Mouse (Mus musculus) ES-CJ7 (cell line): ENCODE data around the gene Erg.

ENCODE experiments used
- DNase-seq: peaks from one replicate; pipeline ENCODE4 v3.0.0; 2011; ENCODE audit warnings: low read depth, low spot score

Erg gene

DNA sequence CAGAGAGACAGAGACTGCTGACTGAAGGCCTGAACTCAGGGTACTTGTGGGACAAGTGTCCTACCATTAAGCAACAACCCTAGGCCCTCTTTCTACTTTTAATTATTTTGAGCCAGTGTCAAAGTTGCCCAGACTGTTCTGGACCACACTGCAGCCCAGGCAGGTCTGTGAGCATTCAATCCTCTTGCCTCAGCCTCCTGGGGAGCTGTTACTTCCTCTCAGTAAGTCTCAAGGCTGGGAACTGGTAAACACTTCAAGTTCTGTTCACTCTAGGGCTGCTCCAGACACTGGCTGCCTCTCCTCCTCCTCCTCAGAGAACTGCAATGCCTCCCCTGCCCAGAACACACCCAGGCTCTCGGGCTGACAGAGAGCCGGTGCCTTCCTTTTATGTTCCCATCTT, 140.0 kb downstream of the Erg start:
- DNase-seq = no peak

DNA sequence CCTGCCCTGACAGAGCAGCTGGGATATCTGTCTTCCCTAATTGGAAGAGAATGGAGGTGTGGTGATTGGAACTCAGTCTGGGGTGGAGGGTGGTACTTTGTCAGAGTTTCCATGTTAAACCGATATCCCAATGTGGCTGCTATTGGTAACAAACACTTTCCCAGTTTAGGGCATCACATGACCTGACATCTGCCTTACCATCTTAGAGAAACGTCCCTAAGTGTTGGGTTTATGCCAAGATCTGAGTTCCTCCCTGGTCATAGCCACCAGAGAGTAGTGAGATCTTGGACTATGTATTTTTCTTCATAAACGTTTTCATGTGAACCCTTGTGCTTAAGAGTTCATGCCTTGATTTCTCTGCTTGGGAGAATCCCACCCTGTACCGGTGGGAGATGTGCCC, 144.4 kb downstream of the Erg start:
- no peak for DNase-seq

GRCm38 (mm10) chr16:95441179-95441578, 145.2 kb downstream of the Erg start:
- DNase-seq = no peak

GRCm38 (mm10) chr16:95440334-95440733, 146.1 kb downstream of the Erg start:
- no peak for DNase-seq

DNA sequence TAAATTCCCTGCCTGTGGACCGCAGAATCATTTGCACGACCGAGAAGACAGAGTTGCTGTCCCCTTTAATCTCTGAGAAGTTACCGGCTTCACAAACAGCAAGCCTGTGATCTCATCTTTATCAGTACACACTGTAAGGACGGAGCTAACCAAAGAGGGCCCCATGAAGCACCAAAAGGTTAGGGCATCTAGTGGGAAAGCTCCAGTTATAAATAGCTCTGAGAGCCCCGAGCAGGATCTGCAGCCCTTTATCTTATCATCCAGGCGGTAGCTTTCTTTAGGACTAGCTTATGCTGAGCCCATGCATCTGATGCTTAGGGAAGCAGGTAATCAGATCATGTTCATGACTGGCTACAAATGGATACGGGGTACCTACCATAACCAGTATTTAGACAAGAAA, 146.6 kb downstream of the Erg start:
- no peak for DNase-seq

GRCm38 (mm10) chr16:95438848-95439540, 147.4 kb downstream of the Erg start:
- DNase-seq = no peak

DNA sequence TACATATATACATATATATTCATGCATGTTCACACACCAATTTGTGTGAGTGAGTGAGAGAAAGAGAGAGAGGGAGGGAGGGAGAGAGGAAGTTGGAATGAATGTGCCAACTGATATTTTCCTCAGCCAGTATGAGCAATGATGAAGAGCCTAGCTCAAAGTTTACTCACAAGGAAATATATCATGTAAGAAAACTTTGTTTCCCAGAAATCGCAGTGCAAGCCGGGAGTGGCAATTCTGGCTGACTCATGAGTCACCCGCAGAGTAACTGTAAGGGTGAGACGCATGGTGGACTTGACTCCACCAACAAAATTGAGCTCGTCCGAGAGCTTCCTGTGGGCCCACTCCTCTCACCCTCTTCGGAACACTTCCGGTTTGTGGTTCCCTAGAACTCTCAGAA, 149.8 kb downstream of the Erg start:
- DNase-seq = no peak

GRCm38 (mm10) chr16:95436051-95436450, 150.3 kb downstream of the Erg start:
- no peak for DNase-seq

GRCm38 (mm10) chr16:95434434-95434833, 152.0 kb downstream of the Erg start:
- DNase-seq = no peak

GRCm38 (mm10) chr16:95432540-95432971, 153.8 kb downstream of the Erg start:
- no peak for DNase-seq

- no peak for DNase-seq
Measured at GRCm38 (mm10) chr16:95429851-95430250, 156.5 kb downstream of the Erg start.

- DNase-seq = no peak
Measured at GRCm38 (mm10) chr16:95428239-95428638, 158.2 kb downstream of the Erg start.

DNA sequence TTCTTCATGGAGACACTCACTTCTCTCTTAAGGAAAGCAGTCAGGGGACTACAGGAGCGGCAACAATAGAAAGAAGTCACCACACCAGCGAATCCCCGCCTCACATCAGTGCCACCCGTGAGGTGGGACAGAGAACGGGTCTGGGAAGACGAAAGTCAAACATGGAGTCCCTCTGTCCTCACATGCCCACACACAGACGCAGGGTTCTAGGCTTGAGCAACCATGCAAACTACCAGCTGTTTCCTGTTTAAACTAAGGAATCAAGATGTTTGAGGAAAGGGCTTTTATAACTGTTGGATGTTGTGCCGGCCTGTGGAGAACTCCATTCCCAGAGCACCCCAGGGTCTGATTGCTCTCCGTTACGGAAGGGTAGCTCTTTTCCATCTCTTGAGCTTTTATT, 158.9 kb downstream of the Erg start:
- DNase-seq = no peak

DNA sequence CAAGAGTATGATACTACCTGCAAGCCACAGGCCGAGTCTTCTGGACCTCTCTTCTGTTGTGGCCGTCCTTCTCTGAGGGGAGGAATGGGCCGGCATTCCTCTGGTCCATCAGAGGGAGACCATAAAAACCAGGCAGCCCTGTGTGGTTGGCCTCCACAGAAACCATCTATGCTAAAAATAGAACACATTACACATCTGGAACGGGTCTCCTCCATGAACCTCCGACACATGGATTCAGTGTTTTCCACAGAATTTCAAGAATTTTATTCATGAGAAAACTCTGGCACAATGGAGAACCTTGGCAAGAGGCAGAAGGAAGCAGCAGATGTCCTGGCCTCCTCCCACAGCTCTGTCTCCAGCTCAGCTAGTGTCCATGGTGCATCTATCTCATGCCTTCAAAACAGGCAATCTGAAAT, 163.7 kb downstream of the Erg start:
- DNase-seq = no peak

DNA sequence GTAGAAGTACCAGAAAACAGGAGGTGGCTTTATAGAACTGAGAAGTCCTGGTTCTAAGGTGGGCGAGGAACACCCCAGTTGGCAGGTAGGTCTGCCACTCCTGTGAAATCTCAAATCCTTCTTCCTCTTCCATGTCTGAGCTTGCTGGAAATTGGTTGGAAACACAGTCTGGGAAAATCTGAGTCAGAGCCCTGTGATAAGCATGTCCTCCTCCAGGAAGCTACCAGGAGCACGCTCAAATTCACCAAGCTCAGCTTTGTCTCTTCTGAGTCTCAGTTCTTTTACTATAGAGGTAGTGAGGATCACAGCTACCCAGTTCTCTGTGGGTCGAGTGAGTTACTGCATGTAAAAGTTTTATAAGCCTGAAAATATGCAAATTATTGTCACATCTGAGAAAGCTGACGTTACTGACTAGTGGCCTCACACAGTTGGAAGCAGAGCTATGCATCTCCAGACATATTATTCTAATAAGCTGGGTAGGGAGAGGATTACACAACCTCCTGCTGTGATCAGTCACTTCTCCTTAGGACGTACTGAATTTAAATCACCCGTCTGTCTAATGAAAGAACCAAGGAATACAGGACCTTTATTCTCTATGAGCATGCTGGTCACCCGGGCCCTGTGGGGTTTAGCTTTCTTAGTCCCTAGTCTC, 165.0 kb downstream of the Erg start:
- DNase-seq = no peak

DNA sequence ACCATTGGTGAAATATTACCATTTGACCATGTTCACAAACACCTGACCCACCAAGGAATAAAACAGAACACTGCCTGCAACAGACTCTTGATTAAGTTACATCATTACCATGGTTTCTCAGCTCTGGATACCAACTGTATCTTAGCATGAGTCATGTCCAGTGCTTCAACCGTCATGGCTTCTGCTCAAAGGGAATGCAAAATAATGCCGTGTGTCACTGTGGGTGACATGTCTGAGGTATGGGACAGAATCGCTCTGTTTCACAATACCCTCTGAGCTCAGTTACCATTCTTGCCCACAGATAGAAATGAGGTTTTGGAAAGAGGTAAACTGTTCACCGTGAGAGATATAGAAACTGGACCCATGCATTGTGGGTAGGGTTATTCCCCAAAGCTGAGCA, 170.5 kb downstream of the Erg start:
- no peak for DNase-seq

- no peak for DNase-seq
Measured at GRCm38 (mm10) chr16:95415372-95415771, 171.0 kb downstream of the Erg start.

DNA sequence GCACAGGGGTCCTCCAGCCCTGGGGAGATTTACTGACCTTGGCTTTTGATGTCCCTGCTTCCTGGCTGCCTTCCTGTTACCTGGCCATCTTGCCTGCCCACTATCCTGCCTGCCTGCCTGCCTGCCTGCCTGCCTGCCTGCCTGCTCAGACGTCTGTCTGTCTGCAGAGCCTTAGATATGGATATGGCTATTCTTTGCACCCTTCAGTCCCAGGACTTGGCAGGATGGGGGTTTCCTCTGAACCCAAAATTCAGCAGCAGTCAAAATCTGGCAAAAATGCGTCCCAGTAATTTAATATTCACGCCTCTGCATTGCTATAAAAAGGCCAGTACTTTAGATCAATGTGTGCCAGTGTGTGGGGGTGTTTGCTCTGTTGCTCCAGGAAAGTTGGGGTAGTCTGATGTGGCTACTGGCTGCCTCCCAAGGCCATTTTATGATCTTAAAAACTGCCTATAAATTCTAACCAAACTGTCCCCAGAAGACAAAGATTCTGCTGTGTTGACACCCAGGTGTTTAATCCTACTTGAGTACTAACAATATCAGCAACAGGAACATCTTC, 172.9 kb downstream of the Erg start:
- no peak for DNase-seq

DNA sequence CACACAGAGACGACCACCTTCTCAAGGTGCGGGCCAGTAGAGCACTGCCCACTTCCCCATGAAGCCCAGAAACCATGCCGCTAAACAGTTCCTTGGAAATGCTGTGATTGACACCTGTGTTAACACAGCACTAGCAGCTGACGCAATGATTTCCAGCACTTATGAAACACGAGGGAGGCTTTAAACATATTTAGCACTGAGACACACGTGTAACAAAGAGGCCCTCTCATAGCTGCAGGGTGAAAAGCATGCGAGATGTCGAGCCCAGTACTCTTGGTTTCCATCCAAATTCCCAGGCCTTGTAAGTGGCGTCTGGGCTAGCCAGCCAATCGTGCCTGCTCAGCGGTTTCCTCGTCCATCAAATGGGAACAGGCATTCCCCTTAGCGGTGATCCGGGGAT, 178.3 kb downstream of the Erg start:
- DNase-seq = no peak

DNA sequence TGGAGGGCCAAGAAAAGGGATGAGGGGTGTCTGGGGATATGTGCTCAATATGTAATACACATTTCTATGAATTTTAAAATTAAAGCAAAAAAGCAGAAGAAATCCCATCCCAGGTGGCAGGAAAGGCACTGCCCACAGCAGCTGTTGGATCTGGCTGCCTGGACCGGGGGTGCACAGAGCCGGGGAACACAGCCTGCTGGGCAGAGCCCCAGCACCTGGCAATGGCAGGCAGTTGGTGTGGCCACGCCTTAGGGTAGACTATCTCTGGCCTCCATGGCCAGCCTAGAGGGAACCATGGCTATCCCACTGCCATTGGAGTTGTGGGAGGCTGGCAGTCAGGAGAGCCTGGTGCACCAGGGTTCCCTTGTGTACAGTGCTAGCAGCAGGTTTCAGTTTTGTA, 180.9 kb downstream of the Erg start:
- DNase-seq = no peak

DNA sequence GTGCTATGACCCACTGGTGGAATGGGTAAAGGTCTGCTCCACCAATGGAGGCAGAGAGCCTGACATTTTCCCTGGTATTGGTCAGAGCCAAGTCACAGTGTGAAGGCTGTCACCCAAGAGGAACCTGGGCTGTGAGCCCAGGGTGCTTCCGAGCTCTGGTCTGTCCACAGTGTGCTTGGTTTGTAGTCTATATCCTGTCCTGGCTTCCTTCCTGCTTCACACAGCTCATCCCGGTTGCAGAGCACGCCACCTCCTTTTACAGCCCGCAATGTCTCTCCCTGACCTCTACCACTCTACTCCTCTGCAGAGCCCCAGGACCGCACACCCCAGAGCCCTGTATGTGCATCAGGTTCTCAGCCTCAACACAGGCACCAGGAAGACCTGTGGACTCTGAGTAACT, 182.9 kb downstream of the Erg start:
- no peak for DNase-seq

- no peak for DNase-seq
Measured at GRCm38 (mm10) chr16:95401869-95402268, 184.5 kb downstream of the Erg start.

DNA sequence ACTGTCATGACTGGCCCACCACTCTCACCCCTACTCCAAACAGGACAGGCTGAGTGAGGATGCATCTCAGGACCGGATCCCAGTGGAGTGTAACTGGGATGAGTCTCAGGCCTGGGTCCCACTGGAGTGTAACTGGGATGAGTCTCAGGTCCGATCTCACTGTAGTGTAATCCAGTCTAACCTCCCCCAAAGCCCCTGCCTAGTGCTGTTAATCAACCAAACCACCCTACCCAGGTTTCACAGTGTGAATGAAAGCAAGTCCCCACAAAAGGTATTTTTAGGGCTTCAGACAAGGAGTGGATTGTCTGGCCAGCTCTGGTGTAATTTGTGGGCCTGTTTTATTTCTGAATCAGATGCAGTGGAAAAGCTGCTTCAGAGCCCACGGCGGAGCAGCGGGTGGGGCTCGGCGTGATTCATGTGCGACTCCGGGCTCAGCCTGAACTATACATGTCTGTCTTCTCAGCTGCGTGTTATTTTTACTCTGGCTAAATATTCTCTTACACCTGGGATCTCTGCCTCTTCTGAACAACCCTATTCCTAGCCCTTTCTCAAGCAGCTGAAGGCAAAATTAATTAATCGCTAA, 187.5 kb downstream of the Erg start:
- no peak for DNase-seq
